Mouse (Mus musculus): Measurements from ENCODE around the gene Olfr1277.

The Olfr1277 gene

DNA sequence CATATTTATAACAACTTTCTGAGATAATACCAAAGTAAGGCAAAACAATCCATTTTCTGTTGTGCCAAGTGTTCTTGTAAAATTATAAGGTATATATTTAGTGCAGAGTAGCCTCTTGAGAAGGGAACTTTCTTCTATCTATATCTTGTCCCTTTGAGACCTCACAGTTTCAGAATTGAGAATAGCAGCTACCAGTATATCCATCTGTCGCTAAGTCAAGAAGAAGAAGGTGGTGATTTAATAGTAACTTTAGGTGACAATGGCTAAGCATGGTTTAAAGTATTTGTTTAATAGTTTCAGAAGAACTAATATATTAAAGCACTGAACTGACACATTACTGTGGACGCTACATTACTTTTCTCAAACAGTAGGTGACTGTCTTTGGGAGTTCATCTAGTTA is at the start of gene Olfr1277:
Olfr1277 (minus strand) TSS at position 101 of the 400 bp plus-strand sequence.
- DNase-seq (ENCODE audit: low read depth) = no peak

DNA sequence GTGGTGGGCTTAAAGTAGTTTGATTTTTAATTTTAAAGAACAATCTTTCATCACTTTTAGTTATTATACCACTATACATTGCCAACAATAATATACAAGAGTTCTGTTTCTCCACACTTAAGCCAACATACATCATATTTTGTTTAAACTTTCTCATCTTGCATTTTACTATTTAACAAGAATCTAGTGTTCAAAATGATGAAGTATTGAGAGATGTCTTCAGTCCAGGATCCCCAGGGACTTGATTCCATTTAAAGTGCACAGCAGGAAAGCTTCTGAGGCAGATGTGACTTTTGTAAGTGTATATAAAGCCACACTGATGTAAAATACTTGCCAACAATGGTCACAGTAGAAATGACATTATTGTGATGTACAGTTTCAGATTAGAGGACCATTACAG is 39.8 kb upstream of the Olfr1277 start, which contains the start of gene Olfr1280:
Olfr1280 (plus strand) TSS at position 301 of the 400 bp plus-strand sequence.
- no peak for DNase-seq (ENCODE audit: low read depth)

DNA sequence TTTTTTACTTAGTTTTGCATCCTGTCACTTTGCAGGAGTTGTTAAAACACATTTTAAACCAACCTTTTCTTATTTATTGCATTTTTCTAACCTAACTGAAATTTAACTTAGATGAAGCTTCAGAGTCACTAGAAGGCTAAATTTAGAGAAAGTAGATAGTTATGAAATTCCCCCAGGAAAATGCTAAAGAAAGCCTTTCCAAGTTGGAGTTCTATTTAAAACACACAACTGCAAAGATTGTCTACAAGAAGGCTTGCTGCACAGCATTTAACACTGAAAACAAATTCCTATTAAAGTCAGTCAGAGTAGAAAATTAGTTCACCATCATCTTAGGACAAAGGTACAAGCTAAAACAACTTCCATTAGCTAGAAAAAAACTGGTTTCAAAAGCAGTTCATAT is 26.5 kb upstream of the Olfr1277 start, which contains the start of gene Olfr1279:
Olfr1279 (plus strand) TSS at position 262 of the 400 bp plus-strand sequence.
- DNase-seq (ENCODE audit: low read depth) = no peak

DNA sequence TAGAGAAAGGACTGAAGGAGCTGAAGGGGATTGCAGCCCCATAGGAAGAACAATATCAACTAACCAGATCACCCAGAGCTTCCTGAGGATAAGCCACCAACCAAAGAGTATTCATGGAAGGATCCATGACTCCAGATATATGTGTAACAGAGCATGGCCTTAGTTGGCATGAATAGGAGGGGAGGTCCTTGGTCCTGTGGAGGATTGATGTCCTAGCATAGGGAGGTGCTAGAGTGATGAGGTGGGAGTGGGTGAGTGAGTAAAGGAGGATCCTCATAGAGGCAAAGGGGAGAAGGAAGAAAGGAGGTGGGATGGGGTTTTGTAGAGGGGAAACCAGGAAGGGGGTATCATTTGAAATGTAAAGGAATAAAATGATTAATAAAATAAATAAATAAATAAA is 24.6 kb upstream of the Olfr1277 start:
- DNase-seq (ENCODE audit: low read depth) = no peak

DNA sequence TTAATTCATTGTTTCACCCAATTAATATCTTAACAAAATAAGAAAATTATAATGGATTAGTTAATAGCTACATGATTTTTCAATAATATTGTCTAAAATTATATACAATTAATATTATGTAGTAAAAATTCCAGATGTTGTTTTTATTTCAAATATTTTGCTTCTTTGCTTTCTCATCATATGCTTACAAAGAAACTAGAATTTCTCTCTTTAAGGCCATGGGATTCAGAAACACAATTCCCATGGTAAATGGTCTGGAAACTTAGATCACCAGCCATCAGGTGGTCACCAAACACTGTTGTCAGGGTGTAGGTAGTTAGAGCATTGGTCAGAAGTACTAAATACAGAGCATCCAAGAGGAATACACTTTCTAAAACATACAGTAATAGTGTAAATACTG is 15.9 kb upstream of the Olfr1277 start, which contains the start of gene Olfr1278:
Olfr1278 (plus strand) TSS at position 301 of the 400 bp plus-strand sequence.
- no peak for DNase-seq (ENCODE audit: low read depth)

DNA sequence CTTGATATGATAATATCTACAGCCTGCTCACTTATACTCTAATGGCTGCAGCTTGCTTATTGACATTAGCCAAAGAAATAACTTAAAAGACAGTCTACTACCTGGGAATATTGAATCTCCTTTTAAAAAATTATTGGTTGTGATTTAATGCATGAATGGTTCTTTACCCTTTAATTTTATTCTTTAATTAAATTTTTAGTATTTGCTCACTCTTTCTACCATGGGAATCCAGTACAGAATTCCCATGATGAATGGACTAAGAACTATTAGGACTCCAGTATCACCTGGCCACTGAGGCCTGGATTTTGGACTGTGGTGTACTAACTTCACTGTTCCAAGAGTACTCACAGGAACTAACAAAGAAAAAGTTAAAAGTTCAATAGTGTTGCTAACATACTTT is 19.7 kb downstream of the Olfr1277 start, which contains the start of gene Olfr1276:
Olfr1276 (plus strand) TSS at position 301 of the 400 bp plus-strand sequence.
- DNase-seq (ENCODE audit: low read depth) = no peak

DNA sequence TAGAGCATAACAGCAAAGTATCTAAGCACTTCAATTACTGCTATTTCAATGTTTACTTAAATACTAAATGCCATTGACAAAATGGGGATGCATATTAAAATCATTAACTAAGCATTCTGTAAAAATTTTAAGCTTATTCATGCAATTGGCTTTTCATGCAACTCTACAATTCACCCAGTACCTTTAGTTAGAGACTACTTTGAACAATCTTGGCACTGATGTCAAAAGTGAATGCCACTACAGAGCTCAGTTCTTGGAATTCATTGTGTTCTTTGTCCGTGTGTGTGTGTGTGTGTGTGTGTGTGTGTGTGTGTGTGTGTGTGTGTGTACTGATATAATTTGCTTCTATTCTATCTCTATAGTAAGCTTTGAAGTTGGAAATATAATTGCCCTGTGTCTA is 38.7 kb downstream of the Olfr1277 start, which contains the start of gene Olfr1275:
Olfr1275 (minus strand) TSS at position 101 of the 400 bp plus-strand sequence.
- DNase-seq (ENCODE audit: low read depth) = no peak

DNA sequence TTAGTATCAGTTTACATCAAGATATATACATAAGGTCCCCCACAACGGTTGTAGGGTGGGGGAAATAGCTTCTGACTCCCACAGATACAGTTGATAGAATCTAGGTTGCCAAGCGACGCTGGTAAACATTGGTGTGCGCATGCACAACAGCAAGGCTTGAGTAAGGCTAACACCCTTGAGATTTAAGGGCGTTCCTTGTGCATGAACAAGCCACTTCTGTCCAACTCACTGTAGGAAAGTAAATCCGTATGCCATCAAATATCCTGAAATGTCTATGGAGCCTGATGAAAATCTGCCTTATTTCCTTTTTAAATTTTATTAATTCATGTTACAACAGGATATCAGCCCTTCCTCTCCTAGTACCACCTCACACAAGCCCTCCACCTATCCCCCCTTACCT is 44.4 kb downstream of the Olfr1277 start, which contains the start of gene 4930430A15Rik:
4930430A15Rik (minus strand) TSS at position 101 of the 400 bp plus-strand sequence.
- DNase-seq (ENCODE audit: low read depth) = no peak
